Mouse (Mus musculus): ENCODE data around the gene Lrrc10b. TPM values are rescaled to one million over a fixed set of nuclear protein-coding genes. Genes with fewer than 3 reads are reported as not detected.

The Lrrc10b gene
- polyA plus RNA-seq (2015; fragmentation: Nextera tagmentation; extraction: Ambion mirVana): 0.46 and 0.68 TPM in 2 replicates

GRCm38 (mm10) chr19:10456752-10457483, at the start of gene Lrrc10b:
Lrrc10b (minus strand) TSS chr19:10457473.
- Histone ChIP-seq H3K36me3 (no peaks in the 10 kb centered on the region), H3K4me2 (peak within 1 kb of the TSS; percentile 96), H3K4me1 (peaks cover 20% of the 10 kb centered on the region), H3K4me3 (peak within 1 kb of the TSS; percentile 54), H3K27ac (no peak within 1 kb of the TSS), H3K27me3 (peaks cover 94% of the 10 kb centered on the region), H3K9ac (0 out of 2 replicates have a peak within 1 kb of the TSS, but pooled peaks have one; percentile 7), H3K9me3 (no peaks in the 10 kb centered on the region)
- under 1% methylated on average over 86 of the region's 96 CpGs for WGBS
- peak; percentile 30; the same call in 1 of the 2 replicates for ATAC-seq (ENCODE audit: insufficient number of reproducible peaks, low FRiP score, low TSS enrichment, low read depth)

GRCm38 (mm10) chr19:10502571-10502970, 45.3 kb upstream of the Lrrc10b start:
- H3K4me3 ChIP-seq: no peak overlapping the region
- H3K27ac ChIP-seq: no peak overlapping the region
- no peaks in the 10 kb centered on the region for H3K9me3 ChIP-seq
- H3K4me2 ChIP-seq: no peak overlapping the region
- H3K27me3 ChIP-seq: no peaks in the 10 kb centered on the region
- H3K9ac ChIP-seq: no peak overlapping the region
- WGBS: 13% methylated on average over 4 of the region's 4 CpGs
- H3K4me1 ChIP-seq: no peaks in the 10 kb centered on the region
- ATAC-seq (ENCODE audit: insufficient number of reproducible peaks, low FRiP score, low TSS enrichment, low read depth): no peak
- peaks cover 62% of the 10 kb centered on the region for H3K36me3 ChIP-seq

- ATAC-seq (ENCODE audit: insufficient number of reproducible peaks, low FRiP score, low TSS enrichment, low read depth): no peak
- Histone ChIP-seq H3K27me3 (no peaks in the 10 kb centered on the region), H3K4me1 (no peaks in the 10 kb centered on the region), H3K36me3 (peaks cover 50% of the 10 kb centered on the region), H3K9me3 (no peaks in the 10 kb centered on the region), H3K27ac (no peak overlapping the region), H3K4me3 (no peak overlapping the region), H3K9ac (no peak overlapping the region), H3K4me2 (no peak overlapping the region)
- 93% methylated on average over 8 of the region's 8 CpGs for WGBS
Observed at GRCm38 (mm10) chr19:10500581-10500980, 43.3 kb upstream of the Lrrc10b start.

GRCm38 (mm10) chr19:10497512-10498160, 40.4 kb upstream of the Lrrc10b start:
- H3K4me2 ChIP-seq: no peak overlapping the region
- 55% methylated on average over 8 of the region's 8 CpGs for WGBS
- no peaks in the 10 kb centered on the region for H3K9me3 ChIP-seq
- no peaks in the 10 kb centered on the region for H3K27me3 ChIP-seq
- no peak overlapping the region for H3K27ac ChIP-seq
- no peak overlapping the region for H3K9ac ChIP-seq
- no peak overlapping the region for H3K4me3 ChIP-seq
- no peak for ATAC-seq (ENCODE audit: insufficient number of reproducible peaks, low FRiP score, low TSS enrichment, low read depth)
- no peaks in the 10 kb centered on the region for H3K4me1 ChIP-seq
- H3K36me3 ChIP-seq: peaks cover 32% of the 10 kb centered on the region

- Histone ChIP-seq H3K9ac (no peak overlapping the region), H3K4me3 (no peak overlapping the region), H3K4me2 (no peak overlapping the region), H3K27ac (no peak overlapping the region), H3K36me3 (peaks cover 30% of the 10 kb centered on the region), H3K4me1 (no peaks in the 10 kb centered on the region), H3K9me3 (no peaks in the 10 kb centered on the region), H3K27me3 (no peaks in the 10 kb centered on the region)
- ATAC-seq (ENCODE audit: insufficient number of reproducible peaks, low FRiP score, low TSS enrichment, low read depth): no peak
- 65% methylated on average over 2 of the region's 2 CpGs for WGBS
Observed at GRCm38 (mm10) chr19:10496976-10497375, 39.7 kb upstream of the Lrrc10b start.

GRCm38 (mm10) chr19:10495670-10496069, 38.4 kb upstream of the Lrrc10b start:
- no peak overlapping the region for H3K27ac ChIP-seq
- no peaks in the 10 kb centered on the region for H3K27me3 ChIP-seq
- H3K9ac ChIP-seq: no peak overlapping the region
- H3K4me1 ChIP-seq: no peaks in the 10 kb centered on the region
- no peaks in the 10 kb centered on the region for H3K9me3 ChIP-seq
- 88% methylated on average over 1 of the region's 1 CpGs for WGBS
- ATAC-seq (ENCODE audit: insufficient number of reproducible peaks, low FRiP score, low TSS enrichment, low read depth): no peak
- H3K4me3 ChIP-seq: no peak overlapping the region
- peaks cover 17% of the 10 kb centered on the region for H3K36me3 ChIP-seq
- no peak overlapping the region for H3K4me2 ChIP-seq

- ATAC-seq (ENCODE audit: insufficient number of reproducible peaks, low FRiP score, low TSS enrichment, low read depth): no peak
- Histone ChIP-seq H3K27ac (no peak overlapping the region), H3K27me3 (peaks cover 13% of the 10 kb centered on the region), H3K9ac (no peak overlapping the region), H3K36me3 (no peaks in the 10 kb centered on the region), H3K4me1 (0 out of 2 replicates have a peak, but pooled peaks cover 2% of the 10 kb centered on the region), H3K4me2 (no peak overlapping the region), H3K9me3 (no peaks in the 10 kb centered on the region), H3K4me3 (no peak overlapping the region)
- WGBS: 14% methylated on average over 9 of the region's 9 CpGs
Observed at GRCm38 (mm10) chr19:10486264-10486738, 29.0 kb upstream of the Lrrc10b start.

GRCm38 (mm10) chr19:10482703-10483102, 25.4 kb upstream of the Lrrc10b start, which contains the start of gene Ppp1r32:
Ppp1r32 (minus strand) TSS chr19:10482928.
- Histone ChIP-seq H3K4me1 (0 out of 2 replicates have a peak, but pooled peaks cover 2% of the 10 kb centered on the region), H3K27me3 (peaks cover 12% of the 10 kb centered on the region), H3K4me2 (no peak within 1 kb of the TSS), H3K36me3 (no peaks in the 10 kb centered on the region), H3K27ac (no peak within 1 kb of the TSS), H3K4me3 (no peak within 1 kb of the TSS), H3K9me3 (no peaks in the 10 kb centered on the region), H3K9ac (no peak within 1 kb of the TSS)
- 33% methylated on average over 6 of the region's 6 CpGs for WGBS
- no peak for ATAC-seq (ENCODE audit: insufficient number of reproducible peaks, low FRiP score, low TSS enrichment, low read depth)

- 41% methylated on average over 4 of the region's 4 CpGs for WGBS
- Histone ChIP-seq H3K4me3 (no peak overlapping the region), H3K27ac (no peak overlapping the region), H3K9ac (no peak overlapping the region), H3K9me3 (no peaks in the 10 kb centered on the region), H3K36me3 (no peaks in the 10 kb centered on the region), H3K4me1 (no peaks in the 10 kb centered on the region), H3K27me3 (no peaks in the 10 kb centered on the region; the same call in 1 of the 2 replicates), H3K4me2 (no peak overlapping the region)
- no peak for ATAC-seq (ENCODE audit: insufficient number of reproducible peaks, low FRiP score, low TSS enrichment, low read depth)
Observed at GRCm38 (mm10) chr19:10479541-10479940, 22.3 kb upstream of the Lrrc10b start.

- no peak overlapping the region for H3K27ac ChIP-seq
- WGBS: 16% methylated on average over 6 of the region's 6 CpGs
- H3K4me2 ChIP-seq: no peak overlapping the region
- no peaks in the 10 kb centered on the region for H3K27me3 ChIP-seq
- H3K4me3 ChIP-seq: no peak overlapping the region
- no peaks in the 10 kb centered on the region for H3K4me1 ChIP-seq
- no peaks in the 10 kb centered on the region for H3K36me3 ChIP-seq
- H3K9me3 ChIP-seq: no peaks in the 10 kb centered on the region
- no peak for ATAC-seq (ENCODE audit: insufficient number of reproducible peaks, low FRiP score, low TSS enrichment, low read depth)
- H3K9ac ChIP-seq: no peak overlapping the region
Observed at GRCm38 (mm10) chr19:10473779-10474178, 16.5 kb upstream of the Lrrc10b start.

- no peaks in the 10 kb centered on the region for H3K36me3 ChIP-seq
- H3K4me1 ChIP-seq: no peaks in the 10 kb centered on the region
- no peak for ATAC-seq (ENCODE audit: insufficient number of reproducible peaks, low FRiP score, low TSS enrichment, low read depth)
- no peak overlapping the region for H3K4me2 ChIP-seq
- 72% methylated on average over 3 of the region's 3 CpGs for WGBS
- no peak overlapping the region for H3K27ac ChIP-seq
- H3K27me3 ChIP-seq: no peaks in the 10 kb centered on the region
- H3K9ac ChIP-seq: no peak overlapping the region
- no peak overlapping the region for H3K4me3 ChIP-seq
- no peaks in the 10 kb centered on the region for H3K9me3 ChIP-seq
Observed at GRCm38 (mm10) chr19:10472958-10473357, 15.7 kb upstream of the Lrrc10b start.

GRCm38 (mm10) chr19:10469171-10469658, 11.9 kb upstream of the Lrrc10b start:
- no peak overlapping the region for H3K4me2 ChIP-seq
- H3K4me1 ChIP-seq: no peaks in the 10 kb centered on the region
- H3K27ac ChIP-seq: no peak overlapping the region
- H3K36me3 ChIP-seq: no peaks in the 10 kb centered on the region
- H3K9me3 ChIP-seq: no peaks in the 10 kb centered on the region
- 59% methylated on average over 8 of the region's 8 CpGs for WGBS
- peaks cover 3% of the 10 kb centered on the region; the same call in 1 of the 2 replicates for H3K27me3 ChIP-seq
- H3K9ac ChIP-seq: no peak overlapping the region
- no peak for ATAC-seq (ENCODE audit: insufficient number of reproducible peaks, low FRiP score, low TSS enrichment, low read depth)
- no peak overlapping the region for H3K4me3 ChIP-seq

Data from limb, embryonic 15.5 days (tissue).